Mouse (Mus musculus) common myeloid progenitor, adult 5-6 weeks (primary cell): ENCODE data around the gene Hexim2. TPM values are rescaled to one million over a fixed set of nuclear protein-coding genes. Genes with fewer than 3 reads are reported as not detected.

Experiments used
- total RNA-seq: library from RNA; stranded (forward); fragments of 200-1000, 187-1606 nt; gene quantifications from 2 replicates; pipeline ENCODE4 v1.2.3, GENCODE M21; 2017

Hexim2 gene
- total RNA-seq, 1 experiment from 2014 or later = 2.1 TPM

Other genes starting within 250 kb of the Hexim2 start
- not detected in 2 replicates for gene Fam187a, start 247.3 kb upstream of the Hexim2 start, total RNA-seq
- 0.37 TPM in 1 of 2 replicates, not detected in the other for gene Gfap, start 231.5 kb upstream of the Hexim2 start, total RNA-seq
- 16.2 and 17.3 TPM in 2 replicates for gene Kif18b, start 207.3 kb upstream of the Hexim2 start, total RNA-seq
- gene C1ql1, start 185.7 kb upstream of the Hexim2 start, total RNA-seq = not detected in 2 replicates
- 32.2 and 37.7 TPM in 2 replicates for gene Nmt1, start 104.2 kb upstream of the Hexim2 start, total RNA-seq
- 13.2 and 18.7 TPM in 2 replicates for gene Dcakd, start 104.1 kb upstream of the Hexim2 start, total RNA-seq
- 0.27 and 3.6 TPM in 2 replicates for gene Plcd3, start 30.8 kb upstream of the Hexim2 start, total RNA-seq
- gene Acbd4, start 30.7 kb upstream of the Hexim2 start, total RNA-seq = 9.2 and 9.3 TPM in 2 replicates
- gene Hexim1, start 16.2 kb upstream of the Hexim2 start, total RNA-seq = 26.6 and 28.0 TPM in 2 replicates
- gene Fmnl1, start 38.7 kb downstream of the Hexim2 start, total RNA-seq = 28.4 and 81.9 TPM in 2 replicates
- not detected in 2 replicates for gene 1700023F06Rik, start 76.1 kb downstream of the Hexim2 start, total RNA-seq
- gene Spata32, start 86.0 kb downstream of the Hexim2 start, total RNA-seq = 0.96 TPM in 1 of 2 replicates, not detected in the other
- gene Map3k14, start 135.0 kb downstream of the Hexim2 start, total RNA-seq = 3.7 and 18.4 TPM in 2 replicates
- 8.2 and 13.7 TPM in 2 replicates for gene Arhgap27, start 231.3 kb downstream of the Hexim2 start, total RNA-seq